Mouse (Mus musculus): ENCODE results near the gene Car5a. TPM values are rescaled to one million over a fixed set of nuclear protein-coding genes. Genes with fewer than 3 reads are reported as not detected.

Car5a gene
- polyA plus RNA-seq, 1 experiment = 0.08 TPM

DNA sequence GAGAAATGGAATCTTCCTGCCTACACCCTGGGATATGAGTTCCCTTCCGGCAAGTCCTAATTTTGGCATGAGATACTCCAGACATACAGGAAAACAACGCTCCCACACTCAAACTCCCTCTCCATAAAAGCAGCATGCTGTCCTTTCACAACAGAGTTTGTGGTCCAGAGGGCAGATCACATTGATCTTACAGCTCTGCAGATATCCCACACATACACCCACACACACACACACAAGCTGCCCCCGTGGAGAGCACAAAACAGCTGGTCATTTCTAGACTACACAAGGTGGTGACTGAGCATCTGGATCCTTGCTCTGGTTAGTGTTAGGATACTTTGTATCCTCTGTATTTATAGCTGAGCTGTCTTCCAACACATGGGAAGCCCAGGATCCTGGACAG is 69.7 kb downstream of the Car5a start:
- H3K4me3 ChIP-seq (replicated peaks) = no peak overlapping the region
- no peak for TF ChIP-seq TAL1 (IDR thresholded peaks at IDR 0.05; ENCODE audit: low read length)
- no peak for TF ChIP-seq GATA1 (IDR thresholded peaks at IDR 0.05; ENCODE audit: low read length)
- H3K9me3 ChIP-seq (ENCODE audit: control insufficient read depth, low read length) = no peaks in the 10 kb centered on the region
- peaks cover 14% of the 10 kb centered on the region for H3K36me3 ChIP-seq (ENCODE audit: control insufficient read depth)
- peaks cover 30% of the 10 kb centered on the region for H3K4me1 ChIP-seq (ENCODE audit: control insufficient read depth)
- H3K27me3 ChIP-seq (ENCODE audit: control insufficient read depth) = peaks cover 19% of the 10 kb centered on the region

DNA sequence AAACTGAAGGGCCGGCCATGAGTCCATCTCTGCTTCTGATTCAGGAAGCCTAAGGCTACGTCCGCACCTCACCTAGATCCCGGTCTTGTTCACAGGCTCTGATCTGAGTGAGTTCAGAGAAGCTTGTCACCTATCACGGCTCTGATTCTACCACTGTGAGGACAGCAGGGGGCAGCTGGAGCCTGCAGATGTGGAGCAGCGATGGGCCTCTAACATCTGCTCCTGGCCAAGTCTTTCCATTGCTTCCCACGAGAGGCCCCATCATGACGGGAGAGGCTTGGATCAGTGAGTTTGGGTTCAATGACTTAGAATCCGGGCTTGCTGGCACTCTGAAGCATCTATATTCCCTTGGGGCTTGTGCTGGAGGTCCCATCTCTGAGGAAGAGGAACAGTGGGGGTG is 70.7 kb downstream of the Car5a start:
- Histone ChIP-seq H3K4me1 (ENCODE audit: control insufficient read depth) (peaks cover 30% of the 10 kb centered on the region), H3K36me3 (ENCODE audit: control insufficient read depth) (peaks cover 4% of the 10 kb centered on the region), H3K4me3 (replicated peaks) (no peak overlapping the region), H3K27me3 (ENCODE audit: control insufficient read depth) (peaks cover 19% of the 10 kb centered on the region), H3K9me3 (ENCODE audit: control insufficient read depth, low read length) (no peaks in the 10 kb centered on the region)
- no peak for TF ChIP-seq GATA1 (IDR thresholded peaks at IDR 0.05; ENCODE audit: low read length)
- no peak for TF ChIP-seq TAL1 (IDR thresholded peaks at IDR 0.05; ENCODE audit: low read length)

DNA sequence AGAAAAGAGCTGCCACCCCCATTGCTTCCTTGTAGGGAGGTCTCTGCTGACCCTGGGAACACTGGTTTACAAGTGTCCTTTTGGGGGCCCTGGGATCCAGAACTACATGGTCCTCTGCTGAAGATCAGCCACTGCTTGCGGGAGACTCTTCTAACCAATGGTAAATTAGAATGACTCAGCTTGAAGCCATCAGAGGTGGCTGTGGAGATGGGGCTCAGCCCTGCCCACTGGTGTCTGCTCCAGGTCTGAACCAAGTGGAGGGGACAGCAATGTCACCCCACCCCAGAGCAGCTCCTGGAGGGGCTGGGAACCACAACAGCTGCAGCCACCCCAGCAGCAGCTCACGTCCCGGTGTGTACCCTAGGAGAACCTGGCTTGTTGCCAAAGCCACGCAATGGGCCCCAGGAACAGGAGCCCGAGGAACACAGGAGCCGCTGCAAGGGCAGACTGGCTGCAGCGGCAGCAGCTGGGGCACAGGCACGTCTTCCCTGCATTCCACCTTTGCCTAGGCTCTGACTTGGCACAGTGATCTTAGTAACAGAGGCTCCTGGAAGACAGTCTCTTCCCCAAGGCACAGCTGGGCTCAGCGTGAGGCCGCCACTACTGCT is 72.8 kb downstream of the Car5a start:
- TF ChIP-seq GATA1 (IDR thresholded peaks at IDR 0.05; ENCODE audit: low read length) = no peak
- no peak for TF ChIP-seq TAL1 (IDR thresholded peaks at IDR 0.05; ENCODE audit: low read length)
- H3K4me3 ChIP-seq (replicated peaks) = no peak overlapping the region
- H3K9me3 ChIP-seq (ENCODE audit: control insufficient read depth, low read length) = no peaks in the 10 kb centered on the region
- no peaks in the 10 kb centered on the region for H3K36me3 ChIP-seq (ENCODE audit: control insufficient read depth)
- H3K4me1 ChIP-seq (ENCODE audit: control insufficient read depth) = peaks cover 30% of the 10 kb centered on the region
- H3K27me3 ChIP-seq (ENCODE audit: control insufficient read depth) = peaks cover 19% of the 10 kb centered on the region

DNA sequence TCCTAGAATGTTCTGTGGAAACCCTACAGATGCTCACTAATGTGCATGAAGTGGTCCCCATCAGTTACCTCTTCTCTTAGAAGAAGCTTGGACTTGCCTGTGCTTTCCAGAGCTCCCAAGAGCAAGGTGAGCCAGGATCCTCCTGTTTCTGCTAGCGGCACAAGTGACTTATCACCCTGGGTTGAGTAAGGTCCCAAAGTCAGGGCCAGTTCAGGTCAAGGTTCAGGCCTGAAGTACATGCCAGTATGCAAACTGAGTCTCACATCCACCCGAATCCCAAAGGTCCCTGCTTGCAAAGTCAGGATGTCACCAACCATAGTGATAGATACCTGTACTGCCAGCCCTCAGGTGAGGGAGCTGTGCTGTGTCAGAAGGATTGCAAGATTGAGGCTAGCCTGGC is 74.5 kb downstream of the Car5a start:
- TF ChIP-seq GATA1 (IDR thresholded peaks at IDR 0.05; ENCODE audit: low read length) (no peak), TAL1 (IDR thresholded peaks at IDR 0.05; ENCODE audit: low read length) (no peak)
- Histone ChIP-seq H3K9me3 (ENCODE audit: control insufficient read depth, low read length) (no peaks in the 10 kb centered on the region), H3K36me3 (ENCODE audit: control insufficient read depth) (no peaks in the 10 kb centered on the region), H3K4me1 (ENCODE audit: control insufficient read depth) (peaks cover 23% of the 10 kb centered on the region), H3K27me3 (ENCODE audit: control insufficient read depth) (peaks cover 19% of the 10 kb centered on the region), H3K4me3 (replicated peaks) (no peak overlapping the region)

DNA sequence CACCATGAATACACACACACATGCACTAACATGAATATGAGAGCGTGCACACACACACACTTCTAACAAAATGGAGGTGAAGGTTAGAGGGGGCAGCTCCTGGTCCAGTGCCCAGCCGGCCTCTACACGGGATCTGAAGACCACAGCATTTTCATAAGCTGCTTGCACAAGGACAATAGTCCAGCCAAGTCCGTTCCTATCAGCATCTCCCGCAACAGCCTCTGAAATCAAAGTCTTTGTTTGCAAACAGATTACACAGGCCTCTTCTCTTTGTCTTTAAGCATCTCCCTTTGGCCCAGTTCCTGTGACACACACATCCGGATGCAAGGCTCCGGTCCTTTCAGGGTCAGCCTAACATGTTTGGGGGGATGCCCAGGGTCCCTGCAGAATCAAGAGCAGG is 75.8 kb downstream of the Car5a start:
- TF ChIP-seq TAL1 (IDR thresholded peaks at IDR 0.05; ENCODE audit: low read length) (no peak), GATA1 (IDR thresholded peaks at IDR 0.05; ENCODE audit: low read length) (no peak)
- Histone ChIP-seq H3K36me3 (ENCODE audit: control insufficient read depth) (no peaks in the 10 kb centered on the region), H3K27me3 (ENCODE audit: control insufficient read depth) (peaks cover 20% of the 10 kb centered on the region), H3K4me3 (replicated peaks) (no peak overlapping the region), H3K9me3 (ENCODE audit: control insufficient read depth, low read length) (no peaks in the 10 kb centered on the region), H3K4me1 (ENCODE audit: control insufficient read depth) (peaks cover 15% of the 10 kb centered on the region)

DNA sequence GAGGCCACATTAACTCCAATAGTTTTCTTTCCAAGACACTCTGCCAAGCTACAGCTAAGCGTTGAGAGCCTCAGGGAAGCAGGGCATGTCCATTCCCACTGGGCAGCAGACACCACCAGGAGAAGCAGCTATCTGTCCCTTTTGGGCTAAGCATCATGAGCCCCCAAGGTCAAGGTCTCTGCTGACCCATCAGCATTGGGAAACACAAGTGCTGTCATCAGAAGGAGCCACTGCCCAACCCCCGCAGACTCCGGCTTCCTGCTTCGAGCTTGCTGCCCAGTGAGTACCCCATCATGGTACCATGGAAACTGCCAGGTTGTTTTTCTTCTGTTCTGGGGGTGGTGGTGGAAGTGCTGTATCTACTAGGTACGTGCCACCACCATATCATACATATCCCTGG is 76.5 kb downstream of the Car5a start:
- Histone ChIP-seq H3K4me3 (replicated peaks) (no peak overlapping the region), H3K4me1 (ENCODE audit: control insufficient read depth) (peaks cover 15% of the 10 kb centered on the region), H3K9me3 (ENCODE audit: control insufficient read depth, low read length) (no peaks in the 10 kb centered on the region), H3K36me3 (ENCODE audit: control insufficient read depth) (no peaks in the 10 kb centered on the region), H3K27me3 (ENCODE audit: control insufficient read depth) (peaks cover 21% of the 10 kb centered on the region)
- TF ChIP-seq TAL1 (IDR thresholded peaks at IDR 0.05; ENCODE audit: low read length) (no peak), GATA1 (IDR thresholded peaks at IDR 0.05; ENCODE audit: low read length) (no peak)

Other genes with a start within 250 kb of the Car5a start
- 0.02 TPM in 1 of 2 replicates, not detected in the other for gene Jph3, start 215.3 kb downstream of the Car5a start, polyA plus RNA-seq (2012)
- gene Klhdc4, start 115.3 kb downstream of the Car5a start, polyA plus RNA-seq (2012) = 2.7 and 2.8 TPM in 2 replicates
- gene Slc7a5, start 37.2 kb downstream of the Car5a start, polyA plus RNA-seq (2012) = 12.4 and 35.9 TPM in 2 replicates
- 8.0 and 8.8 TPM in 2 replicates for gene Banp, start 4.8 kb upstream of the Car5a start, polyA plus RNA-seq (2012)

Data from erythroblast, embryonic 14.5 days (primary cell).